Mouse (Mus musculus) myocyte (in vitro differentiated cells): ENCODE data around the gene Ppard.

Source experiments
- CEBPB ChIP-seq: IDR thresholded peaks from 2 replicates; pipeline ENCODE4 v1.6.1; 2011; ENCODE audit warnings: mild to moderate bottlenecking, moderate library complexity; ENCODE audit not compliant: poor library complexity, insufficient read depth, severe bottlenecking
- E2F4 ChIP-seq: IDR thresholded peaks from one replicate; pipeline ENCODE4 v1.6.1; 2011; ENCODE audit warnings: mild to moderate bottlenecking, control low read depth, moderate library complexity; ENCODE audit not compliant: insufficient read depth
- MAX ChIP-seq: IDR thresholded peaks from one replicate; pipeline ENCODE4 v1.6.1; 2011; ENCODE audit warnings: low read depth, mild to moderate bottlenecking, control low read depth
- MYOD1 ChIP-seq, 3 experiments: IDR thresholded peaks; one replicate each; pipeline ENCODE4 v1.6.1; 2011; ENCODE audit warnings: control low read depth in 2 of 3, low read depth in 2 of 3, mild to moderate bottlenecking in 2 of 3, moderate library complexity in 1 of 3; ENCODE audit not compliant: insufficient read length in 2 of 3, control insufficient read depth in 1 of 3
- MYOG ChIP-seq, 3 experiments: IDR thresholded peaks; one replicate each; pipeline ENCODE4 v1.6.1; 2011; ENCODE audit warnings: control low read depth in 2 of 3, low read depth in 2 of 3, mild to moderate bottlenecking in 2 of 3; ENCODE audit not compliant: insufficient read length in 2 of 3, control insufficient read depth in 1 of 3, insufficient read depth in 1 of 3
- POLR2A ChIP-seq: IDR thresholded peaks from one replicate; pipeline ENCODE4 v1.6.1; 2011; ENCODE audit warnings: low read depth, mild to moderate bottlenecking, control low read depth, moderate library complexity; ENCODE audit not compliant: insufficient read length
- POLR2AphosphoS2 ChIP-seq: IDR thresholded peaks from one replicate; pipeline ENCODE4 v1.6.1; 2011; ENCODE audit warnings: low read depth, control low read depth; ENCODE audit not compliant: insufficient read length
- REST ChIP-seq: IDR thresholded peaks from one replicate; pipeline ENCODE4 v1.6.1; 2011; ENCODE audit warnings: mild to moderate bottlenecking, control low read depth, moderate library complexity; ENCODE audit not compliant: insufficient read depth, insufficient read length
- SRF ChIP-seq: IDR thresholded peaks from one replicate; pipeline ENCODE4 v1.6.1; 2011; ENCODE audit warnings: low read depth; ENCODE audit not compliant: control insufficient read depth, insufficient read length
- TCF3 ChIP-seq: IDR thresholded peaks from one replicate; pipeline ENCODE4 v1.6.1; 2011; ENCODE audit warnings: low read depth, control low read depth; ENCODE audit not compliant: insufficient read length
- USF1 ChIP-seq: IDR thresholded peaks from one replicate; pipeline ENCODE4 v1.6.1; 2011; ENCODE audit warnings: low read depth, mild to moderate bottlenecking, control low read depth, moderate library complexity

DNA sequence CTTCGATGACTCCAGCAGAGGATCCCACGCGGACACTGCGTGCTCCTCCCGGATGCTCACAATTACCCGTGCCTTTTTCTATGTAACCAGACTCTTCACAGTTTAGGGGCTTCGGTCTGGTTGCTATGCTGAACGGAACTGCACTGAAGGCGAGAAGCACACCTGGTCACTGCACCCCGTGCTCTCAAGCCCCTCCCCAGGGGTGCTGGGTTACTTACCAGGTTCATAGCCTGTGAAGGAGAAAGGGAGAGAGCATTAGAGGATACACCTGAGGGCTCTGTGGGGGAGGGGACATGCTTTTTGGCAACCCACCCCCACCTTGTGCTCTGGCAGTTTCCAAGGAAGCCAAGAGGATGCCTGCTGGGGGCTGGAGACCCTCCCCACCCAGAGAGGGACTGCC is 102.8 kb downstream of the Ppard start:
- TF ChIP-seq REST (no peak), POLR2A (no peak), POLR2AphosphoS2 (no peak), USF1 (no peak), MAX (no peak), MYOG (IDR thresholded peaks at IDR 0.05; ENCODE audit: control insufficient read depth in 1 of 3, insufficient read depth in 1 of 3, insufficient read length in 2 of 3, low read depth in 2 of 3) (no peak), E2F4 (no peak), TCF3 (no peak), MYOD1 (IDR thresholded peaks at IDR 0.05; ENCODE audit: control insufficient read depth in 1 of 3, insufficient read length in 2 of 3, low read depth in 2 of 3) (no peak), CEBPB (no peak), SRF (no peak)
